Mouse (Mus musculus) forebrain, embryonic 11.5 days (tissue): Measurements from ENCODE around the gene Tmeff1. TPM values are rescaled to one million over a fixed set of nuclear protein-coding genes. Genes with fewer than 3 reads are reported as not detected.

ENCODE experiments used
- ATAC-seq: fragments of 200-750 bp; cut with Nextera tagmentation; replicated peaks from 2 replicates; pipeline ENCODE4 v1.8.0; 2017; ENCODE audit warnings: moderate TSS enrichment; ENCODE audit not compliant: low FRiP score
- DNase-seq: peaks from one replicate; pipeline ENCODE4 v3.0.0-alpha.2; 2017; ENCODE audit warnings: low spot score
- H3K27ac ChIP-seq: fragments of 300-500 bp; sonication (generic); 2 replicates; pipeline ENCODE4 v1.5.1; 2014; ENCODE audit warnings: low read depth, low read length
- H3K27me3 ChIP-seq: fragments of 300-500 bp; sonication (generic); 2 replicates; pipeline ENCODE4 v1.6.1; 2014; ENCODE audit warnings: mild to moderate bottlenecking, low read length, mixed read lengths; ENCODE audit not compliant: control insufficient read depth, insufficient read depth
- H3K36me3 ChIP-seq: fragments of 300-500 bp; sonication (generic); 2 replicates; pipeline ENCODE4 v1.6.1; 2014; ENCODE audit warnings: mild to moderate bottlenecking, low read length, moderate library complexity, mixed read lengths; ENCODE audit not compliant: control insufficient read depth, insufficient read depth
- H3K4me1 ChIP-seq: fragments of 300-500 bp; sonication (generic); replicated peaks from 2 replicates; pipeline ENCODE4 v1.6.1; 2014; ENCODE audit warnings: low read length, mixed read lengths; ENCODE audit not compliant: control insufficient read depth, insufficient read depth
- H3K4me2 ChIP-seq: fragments of 300-500 bp; sonication (generic); 2 replicates; pipeline ENCODE4 v1.6.1; 2014; ENCODE audit warnings: low read depth, mild to moderate bottlenecking, low read length, moderate library complexity, mixed read lengths; ENCODE audit not compliant: severe bottlenecking
- H3K4me3 ChIP-seq: fragments of 300-500 bp; sonication (generic); 2 replicates; pipeline ENCODE4 v1.5.1; 2014; ENCODE audit warnings: low read depth, low read length
- H3K9ac ChIP-seq: fragments of 300-500 bp; sonication (generic); 2 replicates; pipeline ENCODE4 v1.6.1; 2014; ENCODE audit warnings: low read length
- H3K9me3 ChIP-seq: fragments of 300-500 bp; sonication (generic); 2 replicates; pipeline ENCODE4 v1.6.1; 2016; ENCODE audit warnings: low read length, mixed read lengths; ENCODE audit not compliant: control insufficient read depth
- WGBS: fragments of 180-500 bp; shearing (Covaris S2); extraction: QIAGEN DNeasy Blood & Tissue Kit; methylation state at CpG from one replicate; pipeline ENCODE4 v1.1.7; 2014; 5-methylcytosine and 5-hydroxymethylcytosine counted together
- polyA plus RNA-seq: library from polyadenylated mRNA; unstranded; fragments of >200 nt; fragmentation: Nextera tagmentation; extraction: Ambion mirVana; gene quantifications from 2 replicates; pipeline ENCODE4 v1.2.1, GENCODE M21; 2014

Tmeff1 gene
- polyA plus RNA-seq = 124 and 138 TPM in 2 replicates

DNA sequence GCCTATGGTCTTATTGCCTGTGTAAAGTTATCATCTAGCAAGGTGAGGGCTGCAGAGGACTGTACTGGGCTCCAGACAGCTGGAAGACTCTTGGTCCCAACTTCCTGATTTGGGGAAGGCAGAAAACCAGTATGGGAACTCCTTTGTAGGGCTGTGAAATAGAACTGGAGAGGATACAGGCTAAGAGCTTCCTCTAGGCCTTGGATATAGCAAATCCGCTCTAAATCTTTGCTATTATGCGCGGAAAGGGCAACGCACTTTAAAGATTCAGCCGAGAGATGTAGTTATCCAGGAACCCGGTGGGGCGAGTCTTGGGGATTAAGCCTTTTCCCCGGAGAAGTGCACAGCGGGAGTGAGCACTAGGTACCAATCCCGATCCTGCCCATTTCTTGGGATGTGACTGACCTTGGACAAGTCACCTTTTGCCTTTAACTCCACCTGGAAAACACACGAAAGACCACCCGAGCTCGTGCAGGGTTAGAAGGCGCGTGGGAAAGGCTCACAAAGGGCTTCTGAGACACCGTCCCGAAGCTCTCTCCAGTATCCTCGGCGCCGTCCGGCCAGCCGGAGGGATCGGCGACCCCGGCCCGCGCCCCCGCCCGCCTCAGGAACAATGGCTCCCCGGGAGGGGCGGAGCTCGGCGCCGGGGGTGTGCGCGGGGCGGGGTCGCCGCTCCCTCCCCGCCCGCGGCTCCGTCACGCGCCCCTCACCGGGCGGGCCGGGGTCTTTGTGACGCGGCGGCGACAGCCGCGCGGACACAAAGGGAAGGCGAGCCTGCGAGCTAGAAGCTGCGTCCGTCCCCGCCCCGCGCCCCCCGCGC lies at the start of gene Tmeff1:
TSS of gene Tmeff1 (plus strand) at position 754 of the 820 bp plus-strand sequence.
- Histone ChIP-seq H3K4me1 (peaks cover 10% of the 10 kb centered on the region; the same call in 1 of the 2 replicates), H3K27ac (peak within 1 kb of the TSS; percentile 93), H3K9me3 (peaks cover 4% of the 10 kb centered on the region; the same call in 1 of the 2 replicates), H3K27me3 (no peaks in the 10 kb centered on the region), H3K4me2 (peak within 1 kb of the TSS; percentile 78), H3K9ac (peak within 1 kb of the TSS; percentile 97), H3K36me3 (peaks cover 2% of the 10 kb centered on the region; the same call in 1 of the 2 replicates), H3K4me3 (peak within 1 kb of the TSS; percentile 92)
- under 1% methylated on average over 55 of the region's 64 CpGs for WGBS
- ATAC-seq (peak; percentile 79), DNase-seq (peak; percentile 86)

DNA sequence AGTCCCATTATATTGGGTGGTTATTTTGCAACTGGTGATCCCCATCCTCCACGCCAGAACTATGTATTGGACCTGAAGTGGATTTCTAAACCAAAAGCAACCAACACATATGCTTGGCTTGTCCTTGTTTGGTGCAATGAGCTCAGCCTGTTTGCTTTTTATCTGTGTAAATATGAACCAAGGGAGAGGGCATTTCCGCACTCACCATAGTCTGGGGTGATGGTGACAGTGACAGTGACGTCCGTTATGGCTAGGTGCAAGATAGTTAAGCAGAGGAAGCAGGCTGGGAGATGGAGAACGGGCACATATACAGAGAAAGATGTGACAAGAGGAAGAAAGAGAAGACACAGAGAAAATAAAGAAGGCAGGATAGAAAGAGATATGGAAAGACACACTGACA lies 48.7 kb upstream of the Tmeff1 start:
- no peaks in the 10 kb centered on the region for H3K36me3 ChIP-seq
- H3K4me2 ChIP-seq = no peak overlapping the region
- no peak overlapping the region for H3K9ac ChIP-seq
- no peak for DNase-seq
- H3K4me1 ChIP-seq = no peaks in the 10 kb centered on the region; the same call in 1 of the 2 replicates
- no peak for ATAC-seq
- WGBS = 85% methylated on average over 5 of the region's 5 CpGs
- H3K9me3 ChIP-seq = no peaks in the 10 kb centered on the region
- H3K27me3 ChIP-seq = no peaks in the 10 kb centered on the region
- H3K4me3 ChIP-seq = no peak overlapping the region
- H3K27ac ChIP-seq = no peak overlapping the region

DNA sequence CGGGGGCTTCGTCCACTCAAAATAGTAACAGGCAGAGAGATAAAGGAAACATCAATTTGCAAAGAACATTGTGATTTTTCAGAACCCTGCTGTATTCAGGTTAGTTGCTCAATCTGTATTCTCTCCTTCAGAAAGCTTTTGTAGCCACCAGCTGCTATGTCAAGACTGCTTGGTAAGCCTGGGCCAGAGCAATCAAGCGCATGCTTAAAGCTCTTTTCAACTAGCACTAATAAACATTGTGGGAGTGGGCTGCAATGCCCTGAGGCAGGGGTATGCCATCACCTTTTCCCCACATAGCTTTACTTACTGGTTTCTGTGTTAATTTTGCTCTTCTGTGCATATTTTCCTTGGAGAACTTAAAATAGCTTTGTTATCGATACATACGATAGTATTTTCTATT lies 48.0 kb upstream of the Tmeff1 start:
- Histone ChIP-seq H3K9me3 (no peaks in the 10 kb centered on the region), H3K9ac (no peak overlapping the region), H3K4me2 (no peak overlapping the region), H3K4me3 (no peak overlapping the region), H3K4me1 (no peaks in the 10 kb centered on the region; the same call in 1 of the 2 replicates), H3K27me3 (no peaks in the 10 kb centered on the region), H3K27ac (no peak overlapping the region), H3K36me3 (no peaks in the 10 kb centered on the region)
- DNase-seq (no peak), ATAC-seq (no peak)
- WGBS = 70% methylated on average over 5 of the region's 5 CpGs

DNA sequence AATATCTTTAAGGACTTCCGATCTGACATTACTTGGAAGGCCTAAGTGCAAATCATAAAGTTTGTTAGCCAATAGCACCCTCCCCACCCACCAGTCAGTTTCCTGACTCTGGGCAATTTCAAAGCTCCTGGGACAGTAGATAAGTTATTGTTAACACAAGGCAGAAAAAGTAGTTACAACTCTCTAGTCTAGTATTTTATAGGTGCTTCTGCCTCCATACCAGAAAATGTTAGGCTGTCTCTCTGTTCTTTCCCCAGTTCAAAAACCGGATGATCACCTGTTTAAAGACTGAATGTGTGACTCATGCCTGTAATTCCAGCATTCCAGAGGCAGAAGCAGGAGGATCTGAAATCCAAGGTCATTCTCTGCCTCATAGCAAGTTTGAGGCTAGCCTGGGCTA lies 46.4 kb upstream of the Tmeff1 start:
- Histone ChIP-seq H3K4me3 (no peak overlapping the region), H3K9ac (no peak overlapping the region), H3K9me3 (no peaks in the 10 kb centered on the region), H3K4me2 (no peak overlapping the region), H3K27me3 (no peaks in the 10 kb centered on the region), H3K36me3 (no peaks in the 10 kb centered on the region), H3K27ac (no peak overlapping the region), H3K4me1 (peaks cover 6% of the 10 kb centered on the region)
- ATAC-seq (no peak), DNase-seq (no peak)
- WGBS = 92% methylated on average over 2 of the region's 2 CpGs

DNA sequence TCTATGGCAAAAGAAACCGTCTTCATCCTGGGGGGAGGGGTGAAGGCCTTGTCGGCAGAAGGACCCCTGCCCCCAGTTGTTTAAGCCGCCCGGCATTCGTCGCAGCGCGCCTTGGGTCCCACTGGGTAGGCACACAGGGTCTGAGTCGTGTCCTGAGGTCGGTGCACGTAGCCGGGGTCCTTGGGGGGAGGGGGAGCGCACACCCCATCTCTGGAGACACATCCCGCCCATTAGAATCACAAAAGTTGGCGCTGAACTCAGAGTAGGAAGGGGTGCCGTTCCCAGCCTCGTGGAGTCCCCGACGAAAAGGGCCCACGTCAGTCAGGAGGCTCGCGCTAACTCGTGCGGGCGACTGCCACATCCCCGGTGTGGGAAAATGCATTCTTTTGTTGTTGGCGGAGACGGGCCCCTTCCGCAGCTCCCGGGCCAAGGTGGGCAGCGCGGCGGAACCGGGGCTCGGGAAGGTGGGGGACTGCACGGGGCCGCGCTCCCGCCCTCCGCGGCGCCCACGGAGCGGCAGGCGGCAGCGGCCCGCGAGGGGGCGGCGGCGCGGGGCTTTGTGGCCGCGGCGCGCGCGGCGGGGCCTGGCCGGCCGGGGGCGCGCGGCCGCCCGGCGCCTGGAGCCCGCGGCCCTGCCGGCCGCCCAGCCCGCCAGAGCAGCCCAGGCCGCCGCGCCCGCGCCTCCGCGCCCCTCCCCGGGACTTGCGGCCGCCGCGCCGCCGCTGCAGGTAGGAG lies 45.0 kb upstream of the Tmeff1 start, which contains the start of gene Msantd3:
TSS of gene Msantd3 (plus strand) at position 95 of the 735 bp plus-strand sequence.
- peak; percentile 85 for DNase-seq
- Histone ChIP-seq H3K4me1 (peaks cover 10% of the 10 kb centered on the region), H3K27me3 (no peaks in the 10 kb centered on the region), H3K27ac (peak within 1 kb of the TSS; percentile 90), H3K4me3 (peak within 1 kb of the TSS; percentile 88), H3K36me3 (no peaks in the 10 kb centered on the region), H3K9ac (peak within 1 kb of the TSS; percentile 99), H3K4me2 (peak within 1 kb of the TSS; percentile 75), H3K9me3 (no peaks in the 10 kb centered on the region)
- WGBS = under 1% methylated on average over 64 of the region's 86 CpGs
- ATAC-seq = peak; percentile 82

DNA sequence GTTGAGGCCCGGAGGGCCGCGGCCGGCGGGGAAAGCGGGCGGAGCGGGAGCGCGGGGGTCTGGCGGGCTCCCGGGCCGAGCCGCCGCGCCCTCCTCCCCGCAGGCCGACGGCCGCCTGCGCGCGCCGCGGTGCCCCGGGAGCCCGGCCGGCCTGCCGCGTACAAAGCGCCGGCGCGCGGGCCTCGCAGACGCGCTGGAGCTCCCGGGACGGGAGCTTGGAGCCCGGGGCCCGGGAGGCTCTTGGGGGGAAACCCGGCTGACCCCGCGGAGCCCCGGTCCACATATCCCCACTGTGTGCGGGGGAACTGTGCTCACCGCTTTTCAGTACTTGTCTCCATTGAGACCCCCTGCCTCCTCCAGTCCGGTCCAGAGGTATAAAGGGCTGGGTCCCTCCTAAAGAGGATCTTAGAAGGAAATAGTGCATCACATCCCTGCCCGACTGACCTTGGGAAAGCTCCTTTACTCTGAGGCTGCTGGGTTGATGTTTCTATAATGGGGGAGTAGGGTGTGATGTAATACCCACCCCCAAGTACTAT lies 44.3 kb upstream of the Tmeff1 start:
- peak; percentile 53 for ATAC-seq
- peak overlapping the region; percentile 79 for H3K27ac ChIP-seq
- under 1% methylated on average over 25 of the region's 50 CpGs for WGBS
- H3K4me2 ChIP-seq = peak overlapping the region; percentile 74
- H3K4me1 ChIP-seq = peaks cover 10% of the 10 kb centered on the region
- H3K27me3 ChIP-seq = no peaks in the 10 kb centered on the region
- peak overlapping the region; percentile 88 for H3K4me3 ChIP-seq
- H3K9me3 ChIP-seq = no peaks in the 10 kb centered on the region
- peak overlapping the region; percentile 99 for H3K9ac ChIP-seq
- H3K36me3 ChIP-seq = no peaks in the 10 kb centered on the region
- DNase-seq = peak; percentile 76

DNA sequence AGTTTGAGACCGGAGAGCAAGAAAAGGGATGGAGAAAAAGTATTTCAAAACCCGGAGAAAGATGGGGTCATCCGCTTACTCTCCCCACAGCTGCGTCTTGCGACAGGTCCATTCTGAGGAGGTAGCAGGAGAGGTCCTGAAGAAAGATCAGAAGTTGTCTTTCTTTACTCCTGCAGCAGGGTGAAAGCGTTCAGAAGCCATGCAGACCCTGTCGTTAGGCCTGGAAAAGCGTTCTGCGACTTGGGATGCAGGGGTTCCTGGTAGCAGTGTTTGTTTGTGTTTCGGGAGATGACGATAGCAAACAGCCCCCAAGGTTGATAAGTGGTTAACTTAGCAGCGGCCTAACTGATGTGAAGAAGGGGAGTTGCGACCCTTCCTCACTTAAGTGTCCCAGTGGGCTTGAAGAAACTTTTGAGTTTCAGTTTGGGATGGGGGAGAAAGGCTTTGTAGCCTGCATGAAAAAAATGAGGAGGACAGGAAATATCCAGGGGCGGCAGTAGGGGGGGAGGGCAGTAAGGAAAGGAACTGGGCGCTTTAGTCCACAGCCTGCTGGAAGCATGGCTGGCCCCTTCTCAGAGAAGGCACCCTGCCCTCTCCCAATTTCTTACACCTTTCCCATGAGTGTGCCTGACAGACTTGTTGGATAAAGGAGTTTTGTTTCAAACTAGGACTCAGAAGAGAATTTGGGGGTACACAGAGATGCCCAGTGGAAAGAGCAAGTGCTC lies 43.3 kb upstream of the Tmeff1 start:
- 4% methylated on average over 15 of the region's 15 CpGs for WGBS
- H3K27ac ChIP-seq = no peak overlapping the region
- peak overlapping the region; percentile 74 for H3K4me2 ChIP-seq
- peak overlapping the region; percentile 88 for H3K4me3 ChIP-seq
- H3K4me1 ChIP-seq = peaks cover 15% of the 10 kb centered on the region
- ATAC-seq (no peak), DNase-seq (no peak)
- no peaks in the 10 kb centered on the region for H3K27me3 ChIP-seq
- peak overlapping the region; percentile 99 for H3K9ac ChIP-seq
- no peaks in the 10 kb centered on the region for H3K9me3 ChIP-seq
- H3K36me3 ChIP-seq = no peaks in the 10 kb centered on the region

DNA sequence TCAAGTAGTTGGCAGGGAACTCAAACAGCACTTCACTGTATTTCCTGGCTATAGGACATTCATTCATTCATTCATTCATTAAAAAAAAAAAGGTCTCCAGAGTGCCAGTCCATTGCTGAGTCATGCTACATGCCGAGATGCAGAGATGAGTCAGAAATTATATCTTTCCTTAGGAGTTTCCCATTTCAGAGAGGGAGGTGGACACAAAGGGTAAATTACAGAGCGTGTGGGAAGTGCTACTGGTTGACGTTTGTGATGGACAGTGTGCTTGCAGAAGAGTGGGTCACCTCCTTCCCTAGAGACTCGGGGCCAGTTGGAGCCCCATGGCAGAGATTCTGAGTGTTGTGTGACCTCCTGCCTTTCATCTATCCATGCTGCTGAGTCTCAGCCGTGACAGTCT lies 42.6 kb upstream of the Tmeff1 start:
- Histone ChIP-seq H3K4me3 (no peak overlapping the region), H3K36me3 (no peaks in the 10 kb centered on the region), H3K27ac (no peak overlapping the region), H3K9me3 (no peaks in the 10 kb centered on the region), H3K4me1 (peaks cover 21% of the 10 kb centered on the region), H3K27me3 (no peaks in the 10 kb centered on the region), H3K9ac (no peak overlapping the region; the same call in 1 of the 2 replicates), H3K4me2 (peak overlapping the region; percentile 74; the same call in 1 of the 2 replicates)
- ATAC-seq (no peak), DNase-seq (no peak)
- 59% methylated on average over 5 of the region's 5 CpGs for WGBS
